Mouse (Mus musculus) cerebellum, adult 18-20 months (tissue): Measurements from ENCODE around the gene Eif2b5.
A peak's percentile ranks its signal among the peaks of the same experiment; 100 is the strongest.
"Not testable (repeated sequence)": the region's sequence is repeated elsewhere in the genome, so short reads cannot be mapped to it uniquely, and the experiment has no call there.

Experiments used
- DNase-seq, 2 experiments: peaks; one replicate each; pipeline ENCODE4 v3.0.0; 2021

Eif2b5 gene

DNA sequence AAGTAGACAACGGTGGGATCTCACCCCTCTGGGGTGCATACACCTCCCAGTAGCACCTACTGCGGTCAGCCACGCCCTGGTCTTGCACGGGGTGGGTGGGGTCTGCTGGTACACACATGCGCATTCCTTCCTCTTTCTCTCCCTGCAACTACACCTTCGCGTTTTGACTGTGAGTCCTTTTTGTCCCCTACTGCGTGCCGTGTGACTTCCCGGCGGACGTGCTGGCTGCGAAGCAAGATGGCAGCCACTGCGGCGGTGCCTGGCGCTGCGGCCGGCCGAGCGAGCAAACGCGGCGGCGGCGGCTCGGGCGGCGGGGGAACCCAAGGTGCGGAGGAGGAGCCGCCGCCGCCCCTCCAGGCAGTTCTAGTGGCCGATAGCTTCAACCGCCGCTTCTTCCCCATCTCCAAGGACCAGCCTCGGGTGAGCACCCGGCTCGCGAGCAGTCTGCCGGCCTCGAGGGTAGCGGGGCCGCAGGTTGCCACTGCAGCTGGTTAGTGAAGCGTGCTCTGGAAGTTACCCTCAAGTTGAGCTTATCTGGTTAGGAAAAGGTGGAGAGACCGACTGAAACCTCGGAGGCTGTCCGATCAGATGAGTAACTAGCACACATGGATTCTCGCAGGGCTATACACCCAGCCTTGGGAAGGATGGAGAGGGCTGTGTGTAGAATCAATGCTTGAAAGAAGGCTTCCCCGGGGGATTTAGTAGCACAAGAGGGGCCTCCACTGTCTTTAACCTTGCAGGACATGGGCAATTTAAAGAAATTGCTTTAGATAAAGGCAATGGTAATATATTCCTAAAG, at the start of gene Eif2b5:
Eif2b5 (plus strand) TSS at position 141 of the 799 bp plus-strand sequence.
- peak; percentile 97 for DNase-seq

DNA sequence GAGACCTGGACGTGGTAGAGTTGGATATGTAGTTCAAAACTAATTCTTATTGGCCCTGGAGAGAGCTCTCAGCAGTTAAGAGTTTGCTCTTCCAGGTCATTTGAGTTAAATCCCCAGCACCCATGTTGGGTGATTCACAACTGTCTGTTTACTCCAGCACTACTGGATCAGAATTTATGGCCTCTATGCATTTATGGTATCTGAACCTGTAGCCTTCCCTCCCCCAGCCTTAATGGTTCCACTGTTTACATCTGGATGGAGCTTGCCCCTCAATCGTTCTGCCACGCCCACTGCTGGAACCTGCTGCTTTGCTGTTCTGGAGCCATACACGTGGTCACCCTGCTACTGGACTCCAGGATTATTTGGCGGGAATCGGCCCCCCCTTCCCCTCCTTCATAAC, 46.8 kb upstream of the Eif2b5 start:
- DNase-seq, result no peak

- DNase-seq, result no peak
Measured at GRCm38 (mm10) chr16:20454155-20454654, 44.4 kb upstream of the Eif2b5 start.

- DNase-seq, result no peak
Measured at GRCm38 (mm10) chr16:20456106-20456505, 42.5 kb upstream of the Eif2b5 start.

GRCm38 (mm10) chr16:20458736-20459135, 39.9 kb upstream of the Eif2b5 start:
- not testable (repeated sequence) for DNase-seq

- no peak for DNase-seq
Measured at GRCm38 (mm10) chr16:20464725-20465124, 33.9 kb upstream of the Eif2b5 start.

DNA sequence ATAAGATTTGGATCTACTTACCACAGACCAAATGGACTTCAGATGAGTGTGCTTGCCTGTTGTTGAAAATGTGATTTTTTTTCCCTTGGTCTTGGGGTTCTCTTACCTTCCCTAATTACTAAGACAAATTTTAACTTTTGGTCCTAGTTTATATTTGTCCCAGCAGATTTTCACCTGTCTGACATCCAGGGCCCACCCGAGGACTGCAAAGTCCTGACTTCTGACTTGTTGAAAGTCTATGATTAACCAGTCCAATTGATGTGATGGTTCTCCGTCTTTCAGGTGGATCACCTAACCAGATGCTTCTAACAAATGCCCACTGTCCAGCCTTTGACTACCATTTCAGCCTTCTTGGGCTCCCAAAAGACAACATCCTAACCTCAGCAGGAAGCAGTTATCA, 27.6 kb upstream of the Eif2b5 start:
- no peak for DNase-seq

- no peak for DNase-seq
Measured at GRCm38 (mm10) chr16:20471686-20472085, 26.9 kb upstream of the Eif2b5 start.

- no peak for DNase-seq
Measured at GRCm38 (mm10) chr16:20473748-20474147, 24.9 kb upstream of the Eif2b5 start.

- no peak for DNase-seq
Measured at GRCm38 (mm10) chr16:20474211-20474610, 24.4 kb upstream of the Eif2b5 start.

GRCm38 (mm10) chr16:20474786-20475185, 23.8 kb upstream of the Eif2b5 start:
- DNase-seq, result no peak

DNA sequence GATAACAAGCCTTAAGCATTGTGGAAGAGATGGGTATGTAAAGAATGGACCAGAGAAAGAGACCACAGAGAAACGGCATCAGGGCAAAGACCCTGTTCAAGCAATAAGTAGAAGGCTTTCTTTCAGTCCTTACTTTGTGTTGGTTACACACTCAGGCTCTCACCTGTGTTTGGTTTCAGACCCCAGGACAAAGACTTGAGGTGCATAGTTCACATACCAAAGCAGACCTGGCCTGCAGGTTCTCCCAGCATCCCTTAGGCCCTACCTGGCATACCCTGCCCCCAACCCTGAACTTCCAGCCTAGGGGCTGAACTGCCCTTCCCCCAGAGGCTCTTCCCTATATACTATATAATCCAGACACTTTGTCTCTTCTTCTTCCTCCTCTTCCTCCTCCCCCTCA, 23.3 kb upstream of the Eif2b5 start:
- DNase-seq, result no peak

GRCm38 (mm10) chr16:20476857-20477256, 21.8 kb upstream of the Eif2b5 start:
- DNase-seq, result no peak

DNA sequence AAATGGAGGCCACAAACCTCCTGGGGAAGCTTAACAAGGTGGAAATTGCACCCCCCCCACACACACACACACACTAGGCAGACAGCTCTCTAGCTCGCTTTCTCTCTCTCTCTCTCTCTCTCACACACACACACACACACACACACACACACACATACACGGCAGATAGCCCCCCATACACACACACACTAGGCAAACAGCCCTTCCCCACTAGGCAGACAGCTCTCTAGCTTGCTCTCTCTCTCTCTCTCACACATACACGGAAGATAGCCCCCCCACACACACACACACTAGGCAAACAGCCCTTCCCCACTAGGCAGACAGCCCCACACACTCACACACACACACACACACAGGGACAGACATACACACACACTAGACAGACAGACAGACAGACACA, 21.3 kb upstream of the Eif2b5 start:
- DNase-seq, result no peak

- DNase-seq, result no peak
Measured at GRCm38 (mm10) chr16:20478504-20478903, 20.1 kb upstream of the Eif2b5 start.

DNA sequence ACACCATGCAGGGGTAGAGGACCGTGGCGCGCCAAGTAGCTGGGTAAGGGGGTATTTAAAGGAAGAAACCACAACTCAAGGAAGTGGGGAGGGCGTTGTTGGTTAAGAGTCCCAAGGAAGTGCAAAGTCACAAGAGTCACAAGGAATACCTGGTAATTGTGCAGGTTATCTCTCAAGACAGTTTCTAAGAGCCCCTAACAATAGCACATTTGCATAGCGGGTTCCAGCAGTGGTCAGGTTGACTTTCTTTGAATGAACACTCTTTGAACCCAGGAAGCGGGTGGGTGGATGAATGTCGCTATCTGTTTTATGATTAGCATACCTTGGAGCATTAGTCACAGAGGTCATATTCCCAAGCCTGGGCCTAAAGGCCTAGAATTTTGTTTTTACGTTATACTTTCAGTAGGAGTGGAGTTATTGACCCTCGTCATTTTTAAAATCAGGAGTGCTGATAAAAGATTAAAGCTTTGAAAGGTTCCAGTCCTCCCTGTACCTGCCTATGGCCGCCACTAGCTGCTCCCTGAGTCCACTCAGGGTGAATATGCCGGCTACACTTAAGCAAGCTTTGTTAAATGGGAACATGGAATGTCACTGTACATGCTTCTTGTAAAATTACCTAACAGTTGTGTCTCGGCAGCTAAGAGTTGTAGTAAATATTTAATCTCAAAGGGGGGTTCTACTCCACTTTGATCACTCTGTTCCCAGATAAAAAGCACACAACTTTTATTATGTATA, 19.4 kb upstream of the Eif2b5 start:
- not testable (repeated sequence) for DNase-seq

GRCm38 (mm10) chr16:20480115-20480514, 18.5 kb upstream of the Eif2b5 start:
- DNase-seq, result no peak

GRCm38 (mm10) chr16:20481746-20482145, 16.9 kb upstream of the Eif2b5 start:
- no peak for DNase-seq

GRCm38 (mm10) chr16:20483716-20484115, 14.9 kb upstream of the Eif2b5 start:
- not testable (repeated sequence) for DNase-seq

DNA sequence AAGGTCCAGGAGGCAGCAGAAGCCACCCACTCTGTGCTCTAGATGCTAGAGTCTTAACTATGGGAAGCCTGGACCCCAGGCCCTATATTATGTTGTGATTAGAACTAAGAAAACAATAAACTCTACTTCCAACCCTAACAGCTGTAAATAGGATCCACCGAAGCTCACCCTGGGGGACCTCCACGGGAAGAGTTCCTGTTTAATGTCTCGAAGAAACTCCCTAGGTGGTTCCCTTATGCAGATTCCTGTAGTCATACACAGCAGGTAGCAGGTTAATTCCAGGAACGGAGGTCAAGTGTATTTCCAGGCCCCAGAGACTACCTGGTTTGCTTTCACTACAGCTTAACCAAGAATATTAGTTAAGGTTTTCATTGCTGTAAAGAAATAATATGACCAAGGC, 13.6 kb upstream of the Eif2b5 start:
- no peak for DNase-seq

DNA sequence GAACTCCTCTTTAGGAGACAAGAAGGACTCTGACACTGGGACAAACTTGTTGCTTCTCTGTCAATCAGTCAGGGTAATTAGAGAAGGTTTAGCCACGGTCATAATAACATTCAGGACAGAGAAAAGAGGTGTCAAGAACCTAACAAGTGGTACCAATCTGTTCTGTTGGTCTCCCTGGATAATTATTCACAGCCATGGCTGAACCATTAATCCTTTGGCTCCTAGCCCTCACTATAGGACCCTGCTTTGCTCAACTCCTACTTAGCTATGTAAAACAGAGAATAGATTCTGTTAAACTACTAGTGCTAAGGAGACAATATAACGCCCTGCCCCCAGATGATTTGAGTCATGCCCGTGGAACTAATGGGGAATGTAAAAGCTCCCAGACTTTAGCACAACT, 12.6 kb upstream of the Eif2b5 start:
- DNase-seq, result no peak

DNA sequence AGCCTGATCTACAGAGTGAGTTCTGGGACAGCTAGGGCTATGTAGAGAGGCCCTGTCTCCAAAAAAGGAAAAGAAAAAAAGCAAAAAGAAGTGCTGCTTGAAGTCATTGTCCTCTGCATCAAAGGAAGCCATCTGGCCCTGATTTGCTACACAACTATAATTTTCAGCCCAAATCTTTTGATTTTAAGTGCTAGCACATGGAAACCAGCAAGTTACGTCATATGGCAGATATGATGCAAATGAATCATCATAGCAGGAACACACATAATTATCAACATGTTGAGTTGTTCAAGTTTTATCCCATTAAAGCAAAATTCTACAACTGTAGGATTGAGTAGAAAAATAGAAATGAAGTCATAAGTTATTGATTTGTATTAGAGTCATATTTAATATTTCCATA, 10.5 kb upstream of the Eif2b5 start:
- no peak for DNase-seq

DNA sequence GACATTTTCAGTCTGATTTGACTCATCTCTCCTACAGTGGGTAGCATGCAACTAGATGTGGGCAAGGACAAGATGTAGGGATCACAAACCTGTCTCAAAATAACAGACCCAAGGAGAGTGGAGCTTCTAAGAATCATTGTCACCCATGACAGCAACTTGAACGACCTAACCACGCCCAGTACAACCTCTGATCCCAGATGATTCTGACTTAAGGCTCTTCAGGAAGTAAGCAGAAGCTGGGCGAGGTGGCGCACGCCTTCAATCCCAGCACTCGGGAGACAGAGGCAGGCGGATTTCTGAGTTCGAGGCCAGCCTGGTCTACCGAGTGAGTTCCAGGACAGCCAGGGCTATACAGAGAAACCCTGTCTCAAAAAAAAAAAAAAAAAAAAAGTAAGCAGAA, 9.9 kb upstream of the Eif2b5 start:
- DNase-seq, result not testable (repeated sequence)

DNA sequence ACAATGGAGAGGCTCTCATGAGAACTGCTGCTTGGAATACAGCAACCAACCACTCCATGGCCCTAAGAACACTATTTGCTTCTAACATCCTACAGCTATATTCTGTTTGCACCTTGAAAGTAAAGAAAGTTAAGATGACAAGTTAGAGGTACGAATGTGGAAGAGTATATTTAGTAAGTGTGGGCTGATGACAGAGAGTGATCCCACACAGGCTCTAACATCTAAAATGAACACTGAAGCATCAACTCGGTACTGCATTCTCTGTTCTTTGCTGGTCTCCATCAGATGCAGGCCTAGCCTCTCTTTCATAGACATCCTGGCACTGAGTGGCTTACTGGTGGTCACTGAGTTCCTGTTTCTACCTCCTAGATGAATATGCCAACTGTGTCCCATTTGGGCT, 9.4 kb upstream of the Eif2b5 start:
- DNase-seq, result no peak
